Mouse (Mus musculus) cortical plate, adult 2 months (tissue): ENCODE data around the gene Ptbp3.

ENCODE experiments used
- CTCF ChIP-seq: fragments of 200-500 bp; IDR thresholded peaks from 2 replicates; pipeline ENCODE4 v1.5.1; 2011; ENCODE audit warnings: mild to moderate bottlenecking, control low read depth, low read length; ENCODE audit not compliant: insufficient read depth; ENCODE audit errors: extremely low read depth
- POLR2A ChIP-seq: fragments of 200-500 bp; IDR thresholded peaks from 2 replicates; pipeline ENCODE4 v1.6.1; 2011; ENCODE audit warnings: mild to moderate bottlenecking, low read length, control low read depth; ENCODE audit not compliant: insufficient read depth; ENCODE audit errors: extremely low read depth

GRCm38 (mm10) chr4:59457091-59457490 is 92.1 kb downstream of the Ptbp3 start:
- TF ChIP-seq POLR2A = no peak
- no peak for TF ChIP-seq CTCF
